Mouse (Mus musculus): ENCODE measurements around the gene Sh3d19. TPM values are rescaled to one million over a fixed set of nuclear protein-coding genes. Genes with fewer than 3 reads are reported as not detected.

Sh3d19 gene
- polyA plus RNA-seq, 1 experiment from 2014 or later: 23.0 TPM

DNA sequence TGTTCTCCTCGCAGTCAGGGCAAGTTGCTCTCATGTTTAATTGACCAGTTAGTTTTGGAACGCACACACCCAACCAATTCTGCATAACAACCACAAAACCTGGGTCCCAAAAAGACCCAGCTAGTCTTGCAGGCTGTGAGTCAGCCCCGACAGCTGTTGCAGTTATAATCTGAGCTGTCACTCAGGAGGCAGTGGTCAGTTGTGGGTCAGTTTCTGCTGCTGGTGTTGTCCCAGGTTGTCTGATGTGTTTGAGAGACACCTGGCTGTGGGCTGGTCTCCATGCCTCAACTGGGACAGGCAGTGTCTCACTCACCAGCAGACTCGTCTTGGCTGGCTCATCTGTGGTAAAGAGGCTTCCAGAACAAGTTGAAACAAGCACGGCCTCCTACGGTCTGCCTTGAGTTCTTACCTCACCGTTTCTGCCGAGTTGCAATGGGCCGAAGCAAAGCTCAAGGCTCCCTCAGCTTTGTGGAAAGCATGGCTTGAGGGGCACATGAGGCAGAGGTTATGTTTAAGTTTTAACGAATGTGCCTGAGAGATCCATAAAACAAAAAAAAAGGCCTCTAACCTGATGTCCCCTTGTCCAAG lies 18.1 kb upstream of the Sh3d19 start:
- H3K9me3 ChIP-seq (ENCODE audit: control insufficient read depth, low read length): no peaks in the 10 kb centered on the region
- ATAC-seq (ENCODE audit: low FRiP score, low TSS enrichment) (no peak), DNase-seq (ENCODE audit: low spot score) (no peak)
- WGBS: 67% methylated on average over 10 of the region's 10 CpGs
- H3K4me3 ChIP-seq (ENCODE audit: low read depth, low read length): no peak overlapping the region
- H3K9ac ChIP-seq (ENCODE audit: low read length): no peak overlapping the region
- H3K4me2 ChIP-seq (replicated peaks; ENCODE audit: low read depth): no peak overlapping the region
- H3K27me3 ChIP-seq (ENCODE audit: control insufficient read depth, insufficient read depth, low read length): no peaks in the 10 kb centered on the region
- H3K36me3 ChIP-seq (ENCODE audit: control insufficient read depth, insufficient read depth, low read length): no peaks in the 10 kb centered on the region
- no peak overlapping the region for H3K27ac ChIP-seq (replicated peaks)
- H3K4me1 ChIP-seq (replicated peaks; ENCODE audit: control insufficient read depth, insufficient read depth): no peaks in the 10 kb centered on the region
- TF ChIP-seq CTCF (IDR thresholded peaks at IDR 0.05; ENCODE audit: low read depth) (no peak), EP300 (optimal IDR thresholded peaks at IDR 0.05) (no peak)

DNA sequence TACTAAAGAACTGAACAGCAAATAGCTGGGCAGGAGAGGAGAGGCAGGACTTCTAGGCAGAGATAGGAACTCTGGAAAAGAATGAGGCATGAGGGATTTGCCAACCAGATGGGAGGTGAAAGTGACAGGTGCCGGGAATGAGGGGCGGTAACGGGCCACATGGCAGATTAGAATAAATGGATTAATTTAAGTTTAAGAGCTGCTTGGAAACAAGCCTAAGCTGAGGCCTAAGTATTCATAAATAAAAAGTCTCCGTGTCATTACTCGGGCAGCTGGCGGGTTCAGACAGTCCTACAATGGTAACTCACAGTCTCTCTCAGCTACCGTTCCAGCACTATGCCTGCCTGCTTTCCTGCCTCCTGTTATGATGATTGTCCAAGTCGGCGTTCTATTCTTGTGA lies 15.6 kb upstream of the Sh3d19 start:
- no peaks in the 10 kb centered on the region for H3K9me3 ChIP-seq (ENCODE audit: control insufficient read depth, low read length)
- TF ChIP-seq EP300 (optimal IDR thresholded peaks at IDR 0.05) (no peak), CTCF (IDR thresholded peaks at IDR 0.05; ENCODE audit: low read depth) (no peak)
- 74% methylated on average over 9 of the region's 9 CpGs for WGBS
- H3K4me3 ChIP-seq (ENCODE audit: low read depth, low read length): no peak overlapping the region
- no peaks in the 10 kb centered on the region for H3K36me3 ChIP-seq (ENCODE audit: control insufficient read depth, insufficient read depth, low read length)
- no peak overlapping the region for H3K4me2 ChIP-seq (replicated peaks; ENCODE audit: low read depth)
- H3K9ac ChIP-seq (ENCODE audit: low read length): no peak overlapping the region
- no peaks in the 10 kb centered on the region for H3K4me1 ChIP-seq (replicated peaks; ENCODE audit: control insufficient read depth, insufficient read depth)
- no peaks in the 10 kb centered on the region for H3K27me3 ChIP-seq (ENCODE audit: control insufficient read depth, insufficient read depth, low read length)
- ATAC-seq (ENCODE audit: low FRiP score, low TSS enrichment) (no peak), DNase-seq (ENCODE audit: low spot score) (no peak)
- H3K27ac ChIP-seq (replicated peaks): no peak overlapping the region

DNA sequence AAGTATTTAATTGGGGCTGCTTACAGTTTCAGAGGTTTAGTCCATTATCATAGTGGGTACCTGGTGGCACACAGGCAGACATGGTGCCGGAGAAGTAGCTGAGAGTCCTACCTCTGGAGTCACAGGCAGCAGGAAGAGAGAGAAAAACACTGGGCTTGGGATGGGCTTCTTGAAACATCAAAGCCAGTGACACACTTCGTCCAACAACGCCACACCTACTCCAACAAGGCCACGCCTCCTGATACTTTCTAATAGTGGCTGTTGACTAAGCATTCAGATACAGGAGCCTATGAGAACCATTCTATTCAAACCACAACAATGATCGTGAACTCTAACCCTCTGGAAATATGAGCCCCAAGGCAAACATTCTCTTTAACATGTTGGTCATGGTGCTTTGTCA lies 15.2 kb upstream of the Sh3d19 start:
- Histone ChIP-seq H3K9me3 (ENCODE audit: control insufficient read depth, low read length) (no peaks in the 10 kb centered on the region), H3K27ac (replicated peaks) (no peak overlapping the region), H3K4me1 (replicated peaks; ENCODE audit: control insufficient read depth, insufficient read depth) (no peaks in the 10 kb centered on the region), H3K4me3 (ENCODE audit: low read depth, low read length) (no peak overlapping the region), H3K9ac (ENCODE audit: low read length) (no peak overlapping the region), H3K4me2 (replicated peaks; ENCODE audit: low read depth) (no peak overlapping the region), H3K27me3 (ENCODE audit: control insufficient read depth, insufficient read depth, low read length) (no peaks in the 10 kb centered on the region), H3K36me3 (ENCODE audit: control insufficient read depth, insufficient read depth, low read length) (no peaks in the 10 kb centered on the region)
- ATAC-seq (ENCODE audit: low FRiP score, low TSS enrichment) (peak; percentile 73), DNase-seq (ENCODE audit: low spot score) (no peak)
- WGBS: 85% methylated on average over 5 of the region's 5 CpGs
- no peak for TF ChIP-seq EP300 (optimal IDR thresholded peaks at IDR 0.05)
- TF ChIP-seq CTCF (IDR thresholded peaks at IDR 0.05; ENCODE audit: low read depth): no peak

DNA sequence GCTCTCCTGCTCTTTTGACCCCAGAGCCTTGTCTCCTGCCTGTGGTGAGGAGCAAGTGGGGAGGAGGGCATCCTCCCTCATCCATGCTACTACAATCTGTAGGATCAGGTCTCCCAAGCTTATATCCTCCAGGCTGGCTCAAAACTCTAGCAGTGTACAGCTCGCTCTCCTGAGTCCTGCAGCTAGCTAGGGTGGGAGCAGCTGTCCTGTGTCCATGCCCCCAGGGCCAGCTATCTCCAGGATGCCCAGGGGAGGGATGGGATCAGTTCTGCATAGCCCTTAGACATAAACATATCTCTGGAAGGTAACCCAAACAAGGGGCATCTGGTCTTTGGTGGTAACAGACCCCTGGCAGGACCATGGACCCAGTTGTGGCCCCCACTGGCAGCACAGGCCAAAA lies 11.2 kb upstream of the Sh3d19 start:
- Histone ChIP-seq H3K27me3 (ENCODE audit: control insufficient read depth, insufficient read depth, low read length) (no peaks in the 10 kb centered on the region), H3K27ac (replicated peaks) (no peak overlapping the region), H3K9me3 (ENCODE audit: control insufficient read depth, low read length) (no peaks in the 10 kb centered on the region), H3K36me3 (ENCODE audit: control insufficient read depth, insufficient read depth, low read length) (no peaks in the 10 kb centered on the region), H3K4me3 (ENCODE audit: low read depth, low read length) (no peak overlapping the region), H3K4me2 (replicated peaks; ENCODE audit: low read depth) (no peak overlapping the region), H3K4me1 (replicated peaks; ENCODE audit: control insufficient read depth, insufficient read depth) (no peaks in the 10 kb centered on the region), H3K9ac (ENCODE audit: low read length) (no peak overlapping the region)
- DNase-seq (ENCODE audit: low spot score): no peak
- 100% methylated on average over 1 of the region's 1 CpGs for WGBS
- ATAC-seq (ENCODE audit: low FRiP score, low TSS enrichment): no peak
- no peak for TF ChIP-seq EP300 (optimal IDR thresholded peaks at IDR 0.05)
- no peak for TF ChIP-seq CTCF (IDR thresholded peaks at IDR 0.05; ENCODE audit: low read depth)

DNA sequence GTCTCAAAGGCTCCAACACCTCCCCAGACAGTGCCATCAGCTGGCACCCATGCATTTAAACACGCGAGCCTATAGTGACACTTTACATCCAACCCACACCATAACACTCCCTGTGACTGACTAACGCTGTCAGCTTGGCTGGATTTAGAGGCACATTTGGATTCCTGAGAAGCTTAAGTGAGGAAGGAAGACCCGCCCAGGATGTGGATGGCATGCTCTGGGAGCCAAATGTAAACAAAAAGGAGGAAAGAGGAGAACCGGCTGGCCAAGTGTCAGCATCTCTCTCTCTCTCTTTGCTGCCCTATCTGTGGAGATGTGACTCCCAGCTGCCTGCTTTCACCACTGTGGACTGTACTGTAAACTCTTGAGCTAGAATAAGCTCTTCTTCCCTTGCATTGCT lies 9.8 kb upstream of the Sh3d19 start:
- Histone ChIP-seq H3K4me2 (replicated peaks; ENCODE audit: low read depth) (no peak overlapping the region), H3K9ac (ENCODE audit: low read length) (no peak overlapping the region), H3K4me1 (replicated peaks; ENCODE audit: control insufficient read depth, insufficient read depth) (no peaks in the 10 kb centered on the region), H3K9me3 (ENCODE audit: control insufficient read depth, low read length) (no peaks in the 10 kb centered on the region), H3K4me3 (ENCODE audit: low read depth, low read length) (no peak overlapping the region), H3K27ac (replicated peaks) (0 out of 2 replicates have a peak overlapping the region, but pooled peaks have one; percentile 35), H3K27me3 (ENCODE audit: control insufficient read depth, insufficient read depth, low read length) (no peaks in the 10 kb centered on the region), H3K36me3 (ENCODE audit: control insufficient read depth, insufficient read depth, low read length) (no peaks in the 10 kb centered on the region)
- 0 out of 2 replicates have a peak, but pooled peaks have one; percentile 2 for TF ChIP-seq CTCF (IDR thresholded peaks at IDR 0.05; ENCODE audit: low read depth)
- no peak for TF ChIP-seq EP300 (optimal IDR thresholded peaks at IDR 0.05)
- no peak for DNase-seq (ENCODE audit: low spot score)
- ATAC-seq (ENCODE audit: low FRiP score, low TSS enrichment): peak; percentile 45; the same call in 1 of the 2 replicates
- 8% methylated on average over 5 of the region's 5 CpGs for WGBS

DNA sequence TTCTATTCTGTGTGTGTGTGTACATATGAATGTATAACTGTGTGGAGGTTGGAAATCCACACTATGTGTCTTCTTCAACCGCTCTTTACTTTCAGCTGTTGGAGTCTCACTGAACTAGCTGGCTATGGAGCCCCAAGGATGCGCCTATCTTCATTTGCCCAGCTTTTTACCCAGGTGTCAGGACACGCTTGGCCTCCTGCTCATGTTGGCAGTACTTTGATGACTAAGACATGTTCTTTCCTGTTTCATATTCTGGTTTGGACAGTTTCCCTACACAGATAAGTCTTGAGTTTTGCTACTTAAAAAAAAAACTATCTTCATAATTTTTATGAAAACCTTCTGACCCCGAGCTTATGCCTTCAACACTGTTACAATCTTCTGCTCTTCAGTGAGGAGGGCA lies 5.4 kb upstream of the Sh3d19 start:
- no peaks in the 10 kb centered on the region for H3K36me3 ChIP-seq (ENCODE audit: control insufficient read depth, insufficient read depth, low read length)
- H3K4me3 ChIP-seq (ENCODE audit: low read depth, low read length): no peak overlapping the region
- no peaks in the 10 kb centered on the region for H3K27me3 ChIP-seq (ENCODE audit: control insufficient read depth, insufficient read depth, low read length)
- H3K9me3 ChIP-seq (ENCODE audit: control insufficient read depth, low read length): no peaks in the 10 kb centered on the region
- TF ChIP-seq CTCF (IDR thresholded peaks at IDR 0.05; ENCODE audit: low read depth): no peak
- no peak for TF ChIP-seq EP300 (optimal IDR thresholded peaks at IDR 0.05)
- DNase-seq (ENCODE audit: low spot score): no peak
- no peak overlapping the region for H3K9ac ChIP-seq (ENCODE audit: low read length)
- H3K27ac ChIP-seq (replicated peaks): no peak overlapping the region
- H3K4me2 ChIP-seq (replicated peaks; ENCODE audit: low read depth): no peak overlapping the region
- H3K4me1 ChIP-seq (replicated peaks; ENCODE audit: control insufficient read depth, insufficient read depth): no peaks in the 10 kb centered on the region
- 76% methylated on average over 4 of the region's 4 CpGs for WGBS
- ATAC-seq (ENCODE audit: low FRiP score, low TSS enrichment): no peak
